Mouse (Mus musculus): Measurements from ENCODE around the gene Utrn.

DNA sequence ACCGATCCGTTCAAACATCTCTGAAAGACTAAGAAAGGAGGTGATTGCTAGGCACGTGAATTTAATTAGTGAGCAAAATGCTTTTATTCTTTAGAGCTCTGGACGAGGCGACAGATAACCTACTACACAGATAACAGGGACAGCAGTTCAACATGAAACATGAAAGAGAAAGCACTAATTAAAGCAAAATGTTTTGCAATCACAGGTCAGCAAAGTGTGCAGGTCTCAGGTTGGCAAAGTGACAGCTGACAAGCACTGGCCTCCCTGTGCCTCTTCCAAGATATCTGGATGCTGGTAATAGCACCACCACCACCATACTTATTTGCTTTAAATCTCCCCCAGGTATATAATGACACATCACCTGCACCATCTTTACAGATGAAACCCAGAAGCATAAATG lies 223.0 kb downstream of the Utrn start:
- no peak for TF ChIP-seq CTCF (IDR thresholded peaks at IDR 0.05)
- TF ChIP-seq POLR2A (IDR thresholded peaks at IDR 0.05; ENCODE audit: insufficient read depth, low read depth, low read length) = no peak
- no peak for TF ChIP-seq EP300 (IDR thresholded peaks at IDR 0.05; ENCODE audit: insufficient read depth, low read depth, low read length)
